Mouse (Mus musculus): ENCODE data around the gene Tff3. TPM values are rescaled to one million over a fixed set of nuclear protein-coding genes. Genes with fewer than 3 reads are reported as not detected.

Gene Tff3
- total RNA-seq, 2 experiments from 2014 or later = not detected

GRCm38 (mm10) chr17:31079078-31079840, 50.2 kb downstream of the Tff3 start:
- no peak for ATAC-seq (replicated peaks; ENCODE audit: poor library complexity, severe bottlenecking)

- no peak for ATAC-seq (replicated peaks; ENCODE audit: poor library complexity, severe bottlenecking)
Observed at GRCm38 (mm10) chr17:31078581-31078980, 50.9 kb downstream of the Tff3 start.

- no peak for ATAC-seq (replicated peaks; ENCODE audit: poor library complexity, severe bottlenecking)
Observed at GRCm38 (mm10) chr17:31077561-31077960, 51.9 kb downstream of the Tff3 start.

GRCm38 (mm10) chr17:31075471-31075870, 54.0 kb downstream of the Tff3 start:
- no peak for ATAC-seq (replicated peaks; ENCODE audit: poor library complexity, severe bottlenecking)

Other genes starting within 250 kb of the Tff3 start
- not detected in 2 replicates for gene Glp1r, start 227.8 kb downstream of the Tff3 start, total RNA-seq (2014; fragmentation: Nextera tagmentation)
- gene Glp1r, start 227.8 kb downstream of the Tff3 start, total RNA-seq (2017) = not detected in 2 replicates
- gene Umodl1, start 175.0 kb downstream of the Tff3 start, total RNA-seq (2014; fragmentation: Nextera tagmentation) = not detected in 2 replicates
- gene Umodl1, start 175.0 kb downstream of the Tff3 start, total RNA-seq (2017) = not detected in 2 replicates
- gene Abcg1, start 72.0 kb downstream of the Tff3 start, total RNA-seq (2014; fragmentation: Nextera tagmentation) = 8.7 and 15.9 TPM in 2 replicates
- gene Abcg1, start 72.0 kb downstream of the Tff3 start, total RNA-seq (2017) = 7.6 and 9.0 TPM in 2 replicates
- not detected in 2 replicates for gene Tff2, start 14.6 kb upstream of the Tff3 start, total RNA-seq (2014; fragmentation: Nextera tagmentation)
- gene Tff2, start 14.6 kb upstream of the Tff3 start, total RNA-seq (2017) = not detected in 2 replicates
- gene Tff1, start 35.6 kb upstream of the Tff3 start, total RNA-seq (2014; fragmentation: Nextera tagmentation) = not detected in 2 replicates
- not detected in 2 replicates for gene Tff1, start 35.6 kb upstream of the Tff3 start, total RNA-seq (2017)
- 13.1 and 18.0 TPM in 2 replicates for gene Tmprss3, start 69.3 kb upstream of the Tff3 start, total RNA-seq (2014; fragmentation: Nextera tagmentation)
- gene Tmprss3, start 69.3 kb upstream of the Tff3 start, total RNA-seq (2017) = 2.6 and 3.7 TPM in 2 replicates
- 36.4 and 50.2 TPM in 2 replicates for gene Ubash3a, start 78.2 kb upstream of the Tff3 start, total RNA-seq (2014; fragmentation: Nextera tagmentation)
- gene Ubash3a, start 78.2 kb upstream of the Tff3 start, total RNA-seq (2017) = 35.5 and 39.5 TPM in 2 replicates
- 3.6 TPM in 1 of 2 replicates, not detected in the other for gene Rsph1, start 147.7 kb upstream of the Tff3 start, total RNA-seq (2014; fragmentation: Nextera tagmentation)
- 0.88 and 1.2 TPM in 2 replicates for gene Rsph1, start 147.7 kb upstream of the Tff3 start, total RNA-seq (2017)
- gene Slc37a1, start 157.1 kb upstream of the Tff3 start, total RNA-seq (2014; fragmentation: Nextera tagmentation) = 6.2 and 8.0 TPM in 2 replicates
- gene Slc37a1, start 157.1 kb upstream of the Tff3 start, total RNA-seq (2017) = 7.4 and 8.4 TPM in 2 replicates

All from granulocyte monocyte progenitor cell, adult 5-6 weeks (primary cell).